Mouse (Mus musculus): ENCODE data around the gene Tmem63c. TPM values are rescaled to one million over a fixed set of nuclear protein-coding genes. Genes with fewer than 3 reads are reported as not detected.

Tmem63c gene
- polyA plus RNA-seq, 1 experiment from 2014 or later: not detected

GRCm38 (mm10) chr12:87002209-87002608, 18.9 kb upstream of the Tmem63c start:
- Histone ChIP-seq H3K36me3 (no peaks in the 10 kb centered on the region), H3K27ac (no peak overlapping the region), H3K4me2 (no peak overlapping the region), H3K9me3 (replicated peaks) (no peaks in the 10 kb centered on the region), H3K27me3 (0 out of 2 replicates have a peak, but pooled peaks cover 3% of the 10 kb centered on the region), H3K4me3 (replicated peaks) (no peak overlapping the region), H3K9ac (no peak overlapping the region), H3K4me1 (replicated peaks) (no peaks in the 10 kb centered on the region)
- ATAC-seq (ENCODE audit: low read depth): no peak
- no peak for DNase-seq
- 49% methylated on average over 7 of the region's 7 CpGs for WGBS (ENCODE audit: insufficient replicate concordance)

GRCm38 (mm10) chr12:87002815-87003214, 18.3 kb upstream of the Tmem63c start:
- ATAC-seq (ENCODE audit: low read depth): no peak
- no peak overlapping the region for H3K9ac ChIP-seq
- 63% methylated on average over 7 of the region's 7 CpGs for WGBS (ENCODE audit: insufficient replicate concordance)

GRCm38 (mm10) chr12:87003606-87004005, 17.5 kb upstream of the Tmem63c start:
- H3K4me3 ChIP-seq (replicated peaks): no peak overlapping the region
- no peaks in the 10 kb centered on the region for H3K4me1 ChIP-seq (replicated peaks)
- no peaks in the 10 kb centered on the region for H3K9me3 ChIP-seq (replicated peaks)
- DNase-seq: no peak
- no peak overlapping the region for H3K9ac ChIP-seq
- H3K27me3 ChIP-seq: 0 out of 2 replicates have a peak, but pooled peaks cover 3% of the 10 kb centered on the region
- no peak overlapping the region for H3K27ac ChIP-seq
- no peak for ATAC-seq (ENCODE audit: low read depth)
- no peak overlapping the region for H3K4me2 ChIP-seq
- 35% methylated on average over 3 of the region's 3 CpGs for WGBS (ENCODE audit: insufficient replicate concordance)
- no peaks in the 10 kb centered on the region for H3K36me3 ChIP-seq

More at GRCm38 (mm10) chr12:87002815-87003214, 18.3 kb upstream of the Tmem63c start:
- no peak for DNase-seq
- no peak overlapping the region for H3K4me3 ChIP-seq (replicated peaks)
- no peak overlapping the region for H3K27ac ChIP-seq
- H3K27me3 ChIP-seq: 0 out of 2 replicates have a peak, but pooled peaks cover 3% of the 10 kb centered on the region
- no peaks in the 10 kb centered on the region for H3K4me1 ChIP-seq (replicated peaks)
- H3K36me3 ChIP-seq: no peaks in the 10 kb centered on the region
- no peak overlapping the region for H3K4me2 ChIP-seq
- no peaks in the 10 kb centered on the region for H3K9me3 ChIP-seq (replicated peaks)

- no peak for DNase-seq
- no peak overlapping the region for H3K27ac ChIP-seq
- H3K4me3 ChIP-seq (replicated peaks): no peak overlapping the region
- no peaks in the 10 kb centered on the region for H3K4me1 ChIP-seq (replicated peaks)
- no peaks in the 10 kb centered on the region for H3K9me3 ChIP-seq (replicated peaks)
- ATAC-seq (ENCODE audit: low read depth): no peak
- H3K36me3 ChIP-seq: no peaks in the 10 kb centered on the region
- no peak overlapping the region for H3K4me2 ChIP-seq
- no peak overlapping the region for H3K9ac ChIP-seq
- 0 out of 2 replicates have a peak, but pooled peaks cover 3% of the 10 kb centered on the region for H3K27me3 ChIP-seq
- 56% methylated on average over 4 of the region's 4 CpGs for WGBS (ENCODE audit: insufficient replicate concordance)
Measured at GRCm38 (mm10) chr12:87004596-87004995, 16.5 kb upstream of the Tmem63c start.

GRCm38 (mm10) chr12:87017041-87017440, 4.1 kb upstream of the Tmem63c start:
- H3K4me3 ChIP-seq (replicated peaks): no peak overlapping the region
- no peaks in the 10 kb centered on the region for H3K4me1 ChIP-seq (replicated peaks)
- no peak overlapping the region for H3K9ac ChIP-seq
- H3K27me3 ChIP-seq: peaks cover 3% of the 10 kb centered on the region; the same call in 1 of the 2 replicates
- no peaks in the 10 kb centered on the region for H3K9me3 ChIP-seq (replicated peaks)
- 32% methylated on average over 3 of the region's 3 CpGs for WGBS (ENCODE audit: insufficient replicate concordance)
- no peak overlapping the region for H3K27ac ChIP-seq
- H3K36me3 ChIP-seq: no peaks in the 10 kb centered on the region
- DNase-seq (peak; percentile 20), ATAC-seq (ENCODE audit: low read depth) (no peak)
- no peak overlapping the region for H3K4me2 ChIP-seq

- Histone ChIP-seq H3K36me3 (no peaks in the 10 kb centered on the region), H3K27me3 (peaks cover 3% of the 10 kb centered on the region; the same call in 1 of the 2 replicates), H3K9me3 (replicated peaks) (no peaks in the 10 kb centered on the region), H3K4me3 (replicated peaks) (no peak overlapping the region), H3K4me2 (no peak overlapping the region), H3K4me1 (replicated peaks) (no peaks in the 10 kb centered on the region), H3K27ac (no peak overlapping the region), H3K9ac (no peak overlapping the region)
- WGBS (ENCODE audit: insufficient replicate concordance): 50% methylated on average over 2 of the region's 2 CpGs
- no peak for ATAC-seq (ENCODE audit: low read depth)
- DNase-seq: no peak
Measured at GRCm38 (mm10) chr12:87018756-87019155, 2.4 kb upstream of the Tmem63c start.

GRCm38 (mm10) chr12:87022006-87022405, 866 bp downstream of the Tmem63c start:
- WGBS (ENCODE audit: insufficient replicate concordance): 64% methylated on average over 2 of the region's 2 CpGs
- H3K4me2 ChIP-seq: no peak overlapping the region
- no peak overlapping the region for H3K4me3 ChIP-seq (replicated peaks)
- no peak overlapping the region for H3K27ac ChIP-seq
- no peaks in the 10 kb centered on the region for H3K9me3 ChIP-seq (replicated peaks)
- ATAC-seq (ENCODE audit: low read depth): no peak
- H3K4me1 ChIP-seq (replicated peaks): peaks cover 6% of the 10 kb centered on the region
- no peak for DNase-seq
- H3K9ac ChIP-seq: no peak overlapping the region
- peaks cover 27% of the 10 kb centered on the region for H3K27me3 ChIP-seq
- H3K36me3 ChIP-seq: no peaks in the 10 kb centered on the region

GRCm38 (mm10) chr12:87023456-87023855, 2.3 kb downstream of the Tmem63c start:
- no peaks in the 10 kb centered on the region for H3K9me3 ChIP-seq (replicated peaks)
- ATAC-seq (ENCODE audit: low read depth): no peak
- no peak overlapping the region for H3K9ac ChIP-seq
- no peaks in the 10 kb centered on the region for H3K36me3 ChIP-seq
- WGBS (ENCODE audit: insufficient replicate concordance): 51% methylated on average over 3 of the region's 3 CpGs
- peaks cover 6% of the 10 kb centered on the region for H3K4me1 ChIP-seq (replicated peaks)
- H3K27ac ChIP-seq: no peak overlapping the region
- H3K4me2 ChIP-seq: no peak overlapping the region
- no peak for DNase-seq
- peaks cover 42% of the 10 kb centered on the region for H3K27me3 ChIP-seq
- no peak overlapping the region for H3K4me3 ChIP-seq (replicated peaks)

- 6% methylated on average over 30 of the region's 30 CpGs for WGBS (ENCODE audit: insufficient replicate concordance)
- H3K4me2 ChIP-seq: 0 out of 2 replicates have a peak overlapping the region, but pooled peaks have one; percentile 21
- no peak overlapping the region for H3K4me3 ChIP-seq (replicated peaks)
- no peaks in the 10 kb centered on the region for H3K9me3 ChIP-seq (replicated peaks)
- peak; percentile 66 for ATAC-seq (ENCODE audit: low read depth)
- DNase-seq: peak; percentile 22
- H3K4me1 ChIP-seq (replicated peaks): peaks cover 6% of the 10 kb centered on the region
- H3K27ac ChIP-seq: no peak overlapping the region
- H3K36me3 ChIP-seq: no peaks in the 10 kb centered on the region
- H3K27me3 ChIP-seq: peaks cover 45% of the 10 kb centered on the region
- no peak overlapping the region for H3K9ac ChIP-seq
Measured at GRCm38 (mm10) chr12:87026109-87026870, 5.2 kb downstream of the Tmem63c start.

- Histone ChIP-seq H3K4me2 (no peak overlapping the region), H3K36me3 (no peaks in the 10 kb centered on the region), H3K4me1 (replicated peaks) (peaks cover 6% of the 10 kb centered on the region), H3K27ac (no peak overlapping the region), H3K4me3 (replicated peaks) (no peak overlapping the region), H3K9me3 (replicated peaks) (no peaks in the 10 kb centered on the region), H3K27me3 (peaks cover 45% of the 10 kb centered on the region), H3K9ac (no peak overlapping the region)
- ATAC-seq (ENCODE audit: low read depth) (no peak), DNase-seq (no peak)
- 14% methylated on average over 8 of the region's 8 CpGs for WGBS (ENCODE audit: insufficient replicate concordance)
Measured at GRCm38 (mm10) chr12:87026871-87027240, 5.7 kb downstream of the Tmem63c start.

- Histone ChIP-seq H3K4me3 (replicated peaks) (no peak overlapping the region), H3K27me3 (peaks cover 45% of the 10 kb centered on the region), H3K9me3 (replicated peaks) (no peaks in the 10 kb centered on the region), H3K4me2 (no peak overlapping the region), H3K4me1 (replicated peaks) (peaks cover 6% of the 10 kb centered on the region), H3K9ac (no peak overlapping the region), H3K36me3 (no peaks in the 10 kb centered on the region), H3K27ac (no peak overlapping the region)
- WGBS (ENCODE audit: insufficient replicate concordance): 40% methylated on average over 5 of the region's 5 CpGs
- no peak for ATAC-seq (ENCODE audit: low read depth)
- no peak for DNase-seq
Measured at GRCm38 (mm10) chr12:87027391-87027790, 6.3 kb downstream of the Tmem63c start.

GRCm38 (mm10) chr12:87028068-87028467, 6.9 kb downstream of the Tmem63c start:
- WGBS (ENCODE audit: insufficient replicate concordance): 62% methylated on average over 2 of the region's 2 CpGs
- no peaks in the 10 kb centered on the region for H3K36me3 ChIP-seq
- DNase-seq (no peak), ATAC-seq (ENCODE audit: low read depth) (no peak)
- H3K4me1 ChIP-seq (replicated peaks): peaks cover 6% of the 10 kb centered on the region
- no peak overlapping the region for H3K4me3 ChIP-seq (replicated peaks)
- no peak overlapping the region for H3K4me2 ChIP-seq
- peaks cover 45% of the 10 kb centered on the region for H3K27me3 ChIP-seq
- H3K9me3 ChIP-seq (replicated peaks): no peaks in the 10 kb centered on the region
- H3K27ac ChIP-seq: no peak overlapping the region
- H3K9ac ChIP-seq: no peak overlapping the region

Data from liver, embryonic 13.5 days (tissue).